Mouse (Mus musculus) MEL (cell line): ENCODE measurements around the gene Nptxr. TPM values are rescaled to one million over a fixed set of nuclear protein-coding genes. Genes with fewer than 3 reads are reported as not detected.

Experiments used
- DNase-seq: peaks from one replicate; pipeline ENCODE4 v3.0.0; 2011; ENCODE audit warnings: low read depth, low spot score
- H3K27ac ChIP-seq: 2 replicates; pipeline ENCODE4 v1.5.1; 2012; ENCODE audit warnings: low read depth, mild to moderate bottlenecking, control low read depth, low read length, moderate library complexity; ENCODE audit not compliant: control insufficient read depth
- H3K27me3 ChIP-seq, 2 experiments: fragments of 150-350 bp in 1 of 2; sonication (generic) in 1 of 2; 2 replicates each; pipeline ENCODE4 v1.6.1; 2012; ENCODE audit warnings: low read length in 2 of 2, mild to moderate bottlenecking in 2 of 2, improper control_type of control experiment in 1 of 2, moderate library complexity in 1 of 2; ENCODE audit not compliant: insufficient read depth in 2 of 2, control insufficient read depth in 1 of 2
- H3K36me3 ChIP-seq, 2 experiments: 2 replicates each; pipeline ENCODE4 v1.6.1; 2012 to 2014; ENCODE audit warnings: low read length in 2 of 2, improper control_type of control experiment in 1 of 2, inconsistent platforms in 1 of 2, mild to moderate bottlenecking in 1 of 2; ENCODE audit not compliant: insufficient read depth in 2 of 2, control insufficient read depth in 1 of 2
- H3K4me1 ChIP-seq, 2 experiments: fragments of 150-350 bp in 1 of 2; sonication (generic) in 1 of 2; 2 replicates each; pipeline ENCODE4 v1.6.1; 2012; ENCODE audit warnings: low read length in 2 of 2, improper control_type of control experiment in 1 of 2, mild to moderate bottlenecking in 1 of 2; ENCODE audit not compliant: insufficient read depth in 2 of 2, control insufficient read depth in 1 of 2
- H3K4me3 ChIP-seq, 2 experiments: fragments of 150-350 bp in 1 of 2; sonication (generic) in 1 of 2; 2 replicates each; pipeline ENCODE4 v1.5.1; 2012; ENCODE audit warnings: low read depth in 2 of 2, low read length in 2 of 2, mild to moderate bottlenecking in 2 of 2, moderate library complexity in 2 of 2, control low read depth in 1 of 2, improper control_type of control experiment in 1 of 2; ENCODE audit not compliant: control insufficient read depth in 1 of 2, insufficient read depth in 1 of 2
- H3K79me2 ChIP-seq: 2 replicates; pipeline ENCODE4 v1.6.1; 2012; ENCODE audit warnings: mild to moderate bottlenecking, low read length, moderate library complexity; ENCODE audit not compliant: control insufficient read depth, poor library complexity, insufficient read depth
- H3K9ac ChIP-seq: 2 replicates; pipeline ENCODE4 v1.6.1; 2012; ENCODE audit warnings: low read depth, mild to moderate bottlenecking, control low read depth, low read length, moderate library complexity; ENCODE audit not compliant: control insufficient read depth, poor library complexity, severe bottlenecking
- H3K9me3 ChIP-seq: fragments of 150-350 bp; sonication (generic); replicated peaks from 2 replicates; pipeline ENCODE4 v1.6.1; 2012; ENCODE audit warnings: mild to moderate bottlenecking, low read length, improper control_type of control experiment, moderate library complexity; ENCODE audit not compliant: insufficient read depth
- BHLHE40 ChIP-seq: IDR thresholded peaks from 2 replicates; pipeline ENCODE4 v1.6.1; 2012; ENCODE audit warnings: low read depth, mild to moderate bottlenecking, inconsistent platforms, low read length, improper control_type of control experiment, borderline replicate concordance
- CTCF ChIP-seq, 3 experiments: IDR thresholded peaks in 2 of 3; conservative IDR thresholded peaks in 1 of 3; 2 replicates each; pipeline ENCODE4 v1.5.1; 2011 to 2012; ENCODE audit warnings: low read length in 3 of 3, low read depth in 2 of 3, mild to moderate bottlenecking in 2 of 3, improper control_type of control experiment in 1 of 3, inconsistent platforms in 1 of 3, mixed read lengths in 1 of 3, moderate library complexity in 1 of 3; ENCODE audit not compliant: control insufficient read depth in 1 of 3, insufficient read depth in 1 of 3, poor library complexity in 1 of 3, severe bottlenecking in 1 of 3
- ELF1 ChIP-seq: IDR thresholded peaks from 2 replicates; pipeline ENCODE4 v1.6.1; 2014; ENCODE audit warnings: low read depth, mild to moderate bottlenecking, inconsistent platforms, low read length, improper control_type of control experiment, moderate library complexity
- ETS1 ChIP-seq: IDR thresholded peaks from 2 replicates; pipeline ENCODE4 v1.6.1; 2012; ENCODE audit warnings: low read depth, mild to moderate bottlenecking, inconsistent platforms, low read length, improper control_type of control experiment, moderate library complexity
- GABPA ChIP-seq: IDR thresholded peaks from 2 replicates; pipeline ENCODE4 v1.6.1; 2012; ENCODE audit warnings: low read depth, mild to moderate bottlenecking, inconsistent platforms, low read length, improper control_type of control experiment, moderate library complexity
- JUND ChIP-seq: IDR thresholded peaks from 2 replicates; pipeline ENCODE4 v1.6.1; 2011; ENCODE audit warnings: low read depth, mild to moderate bottlenecking, improper control_type of control experiment, low read length
- MAFK ChIP-seq: IDR thresholded peaks from 2 replicates; pipeline ENCODE4 v1.6.1; 2011; ENCODE audit warnings: low read depth, mild to moderate bottlenecking, low read length, improper control_type of control experiment, borderline replicate concordance
- MAX ChIP-seq: IDR thresholded peaks from 2 replicates; pipeline ENCODE4 v1.6.1; 2011; ENCODE audit warnings: low read length, improper control_type of control experiment
- MAZ ChIP-seq: IDR thresholded peaks from 2 replicates; pipeline ENCODE4 v1.6.1; 2012; ENCODE audit warnings: low read depth, mild to moderate bottlenecking, inconsistent platforms, low read length, improper control_type of control experiment
- MEF2A ChIP-seq: IDR thresholded peaks from 2 replicates; pipeline ENCODE4 v1.6.1; 2014; ENCODE audit warnings: low read depth, mild to moderate bottlenecking, inconsistent platforms, low read length, improper control_type of control experiment; ENCODE audit not compliant: poor library complexity, insufficient replicate concordance, severe bottlenecking; ENCODE audit errors: extremely low read depth
- MXI1 ChIP-seq: IDR thresholded peaks from 2 replicates; pipeline ENCODE4 v1.6.1; 2011; ENCODE audit warnings: mild to moderate bottlenecking, low read depth, low read length, improper control_type of control experiment
- NELFE ChIP-seq: IDR thresholded peaks from 2 replicates; pipeline ENCODE4 v1.6.1; 2011; ENCODE audit warnings: low read depth, low read length, improper control_type of control experiment
- NRF1 ChIP-seq: IDR thresholded peaks from 2 replicates; pipeline ENCODE4 v1.6.1; 2014; ENCODE audit warnings: low read depth, mild to moderate bottlenecking, inconsistent platforms, low read length, improper control_type of control experiment, moderate library complexity; ENCODE audit not compliant: poor library complexity, insufficient read depth, severe bottlenecking
- POLR2A ChIP-seq, 2 experiments: IDR thresholded peaks; 2 replicates each; pipeline ENCODE4 v1.6.1; 2011 to 2012; ENCODE audit warnings: low read length in 2 of 2, mild to moderate bottlenecking in 2 of 2, control low read depth in 1 of 2, improper control_type of control experiment in 1 of 2, low read depth in 1 of 2, moderate library complexity in 1 of 2; ENCODE audit not compliant: control insufficient read depth in 1 of 2, insufficient read depth in 1 of 2, poor library complexity in 1 of 2
- POLR2AphosphoS2 ChIP-seq: IDR thresholded peaks from 2 replicates; pipeline ENCODE4 v1.6.1; 2011; ENCODE audit warnings: low read length, improper control_type of control experiment
- POLR2AphosphoS5 ChIP-seq: IDR thresholded peaks from 2 replicates; pipeline ENCODE4 v1.6.1; 2012; ENCODE audit warnings: low read depth, borderline replicate concordance, mild to moderate bottlenecking, inconsistent platforms, low read length, moderate library complexity, mixed read lengths
- RAD21 ChIP-seq: IDR thresholded peaks from 2 replicates; pipeline ENCODE4 v1.6.1; 2011; ENCODE audit warnings: mild to moderate bottlenecking, low read depth, low read length, improper control_type of control experiment
- SIN3A ChIP-seq: IDR thresholded peaks from 2 replicates; pipeline ENCODE4 v1.6.1; 2012; ENCODE audit warnings: low read length, improper control_type of control experiment, inconsistent platforms
- SMC3 ChIP-seq: IDR thresholded peaks from 2 replicates; pipeline ENCODE4 v1.6.1; 2011; ENCODE audit warnings: low read depth, low read length, improper control_type of control experiment
- TAL1 ChIP-seq: IDR thresholded peaks from 2 replicates; pipeline ENCODE4 v1.6.1; 2012; ENCODE audit warnings: mild to moderate bottlenecking, inconsistent platforms, low read length, moderate library complexity, mixed read lengths
- TBP ChIP-seq: IDR thresholded peaks from 2 replicates; pipeline ENCODE4 v1.8.0; 2011; ENCODE audit warnings: low read depth, low read length, improper control_type of control experiment
- ZC3H11A ChIP-seq: IDR thresholded peaks from 2 replicates; pipeline ENCODE4 v1.6.1; 2012; ENCODE audit warnings: low read depth, mild to moderate bottlenecking, inconsistent platforms, low read length, improper control_type of control experiment
- ZMIZ1 ChIP-seq: IDR thresholded peaks from 2 replicates; pipeline ENCODE4 v1.6.1; 2012; ENCODE audit warnings: low read depth, mild to moderate bottlenecking, inconsistent platforms, low read length, improper control_type of control experiment, moderate library complexity
- ZNF384 ChIP-seq: IDR thresholded peaks from 2 replicates; pipeline ENCODE4 v1.6.1; 2012; ENCODE audit warnings: low read depth, mild to moderate bottlenecking, inconsistent platforms, low read length, improper control_type of control experiment
- polyA plus RNA-seq, 2 experiments: library from polyadenylated mRNA; stranded (reverse) in 1 of 2; unstranded in 1 of 2; fragments of >175 nt in 1 of 2; fragments of >200 nt in 1 of 2; gene quantifications; 2 replicates each; pipeline versions ENCODE4 v1.2.1 to v1.2.4; 2012; ENCODE audit warnings: low replicate concordance in 2 of 2, low read depth in 1 of 2; ENCODE audit not compliant: insufficient read length in 2 of 2, insufficient read depth in 1 of 2, missing spikeins in 1 of 2
- total RNA-seq: library from RNA; depleted of rRNA; stranded (reverse); fragments of 300-350 nt; gene quantifications from 2 replicates; pipeline ENCODE4 v1.2.3, GENCODE M21; 2012

Gene Nptxr
- total and polyA plus RNA-seq, 3 experiments, result 0.04 to 0.33 TPM; not detected in 1

DNA sequence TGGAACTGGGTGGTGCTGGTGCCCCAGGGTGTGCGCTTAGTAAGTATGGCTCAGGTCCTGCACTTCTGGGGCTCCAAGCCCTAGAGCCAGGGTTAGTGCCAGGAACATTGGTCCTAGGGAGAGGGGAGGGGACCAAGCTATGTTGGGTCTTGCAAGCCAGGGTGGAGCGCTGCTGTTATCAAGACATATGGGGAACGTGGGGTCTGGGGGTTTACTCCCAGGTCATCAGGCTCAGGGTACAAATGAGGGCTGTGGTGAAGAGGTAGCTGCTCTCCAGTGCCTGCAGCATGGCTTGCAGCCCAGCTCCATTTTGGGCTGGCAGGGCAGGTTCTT lies 51.2 kb downstream of the Nptxr start:
- no peak for TF ChIP-seq MXI1
- no peak for TF ChIP-seq MAFK
- TF ChIP-seq MEF2A, result no peak
- TF ChIP-seq NELFE, result no peak
- TF ChIP-seq SIN3A, result no peak
- TF ChIP-seq POLR2AphosphoS5, result no peak
- TF ChIP-seq NRF1, result no peak
- TF ChIP-seq POLR2A (IDR thresholded peaks at IDR 0.05; ENCODE audit: control insufficient read depth in 1 of 2, insufficient read depth in 1 of 2, low read depth in 1 of 2, low read length in 2 of 2, poor library complexity in 1 of 2), result no peak
- TF ChIP-seq POLR2AphosphoS2, result no peak
- TF ChIP-seq RAD21, result no peak
- TF ChIP-seq ZC3H11A, result no peak
- no peak overlapping the region for H3K9ac ChIP-seq
- no peaks in the 10 kb centered on the region for H3K27me3 ChIP-seq
- H3K36me3 ChIP-seq, result no peaks in the 10 kb centered on the region
- H3K4me3 ChIP-seq, result no peak overlapping the region
- no peak overlapping the region for H3K27ac ChIP-seq
- no peaks in the 10 kb centered on the region for H3K79me2 ChIP-seq
- no peaks in the 10 kb centered on the region for H3K9me3 ChIP-seq
- no peaks in the 10 kb centered on the region for H3K4me1 ChIP-seq
- no peak for DNase-seq

DNA sequence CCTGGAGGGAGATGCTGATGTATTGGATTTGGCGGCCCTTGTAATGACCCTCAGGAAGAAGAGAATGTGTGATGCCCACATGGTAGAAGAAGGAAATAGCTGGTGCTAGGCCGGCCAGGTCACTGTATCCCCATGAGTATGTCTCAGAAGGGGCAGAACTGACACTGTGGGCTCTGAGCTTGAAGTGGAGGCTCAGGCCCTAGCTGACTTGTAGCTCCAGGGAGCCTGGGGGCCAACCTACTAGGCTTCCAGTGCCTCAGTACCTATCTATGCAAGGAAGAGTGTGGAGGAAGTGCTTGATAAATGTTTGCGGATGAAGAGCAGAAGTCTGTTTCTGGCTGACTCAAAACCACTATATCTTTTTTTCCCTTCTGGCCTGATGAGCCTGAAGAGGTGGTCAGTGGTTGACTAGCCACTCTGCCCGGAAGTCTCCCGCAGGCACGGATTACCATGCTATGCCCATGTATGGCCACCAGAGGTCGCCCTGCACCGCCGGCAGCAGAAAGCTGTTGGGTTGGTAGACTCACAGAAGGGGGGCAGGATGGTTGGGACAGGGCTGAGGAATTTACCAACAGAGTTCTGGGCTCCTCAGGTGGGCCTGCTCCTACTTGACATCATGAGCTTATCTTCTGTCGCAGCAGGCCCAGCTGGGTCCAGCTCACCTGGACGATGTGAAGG lies 51.7 kb downstream of the Nptxr start:
- peak; percentile 68 for DNase-seq
- no peaks in the 10 kb centered on the region for H3K36me3 ChIP-seq
- no peak overlapping the region for H3K27ac ChIP-seq
- no peaks in the 10 kb centered on the region for H3K27me3 ChIP-seq
- H3K4me3 ChIP-seq, result no peak overlapping the region
- no peak overlapping the region for H3K9ac ChIP-seq
- H3K79me2 ChIP-seq, result no peaks in the 10 kb centered on the region
- H3K4me1 ChIP-seq, result no peaks in the 10 kb centered on the region
- H3K9me3 ChIP-seq, result no peaks in the 10 kb centered on the region
- TF ChIP-seq TBP, result no peak
- peak; percentile 89 to 97 (median 93) for TF ChIP-seq CTCF (IDR thresholded peaks at IDR 0.05 in 2 of 3, conservative IDR thresholded peaks at IDR 0.05 in 1 of 3; ENCODE audit: control insufficient read depth in 1 of 3, insufficient read depth in 1 of 3, low read depth in 2 of 3, low read length in 3 of 3, poor library complexity in 1 of 3, severe bottlenecking in 1 of 3)
- TF ChIP-seq NELFE, result no peak
- TF ChIP-seq BHLHE40, result peak; percentile 30; the same call in 1 of the 2 replicates
- TF ChIP-seq ZMIZ1, result no peak
- no peak for TF ChIP-seq GABPA
- TF ChIP-seq MAX, result no peak
- TF ChIP-seq ZNF384, result no peak
- no peak for TF ChIP-seq MAFK
- TF ChIP-seq JUND, result no peak
- peak; percentile 80 for TF ChIP-seq ZC3H11A
- peak; percentile 85 for TF ChIP-seq SMC3
- TF ChIP-seq ELF1, result peak; percentile 59; the same call in 1 of the 2 replicates
- 0 out of 2 replicates have a peak, but pooled peaks have one; percentile 42 for TF ChIP-seq SIN3A
- TF ChIP-seq MAZ, result peak; percentile 46; the same call in 1 of the 2 replicates
- no peak for TF ChIP-seq ETS1
- peak; percentile 91 for TF ChIP-seq RAD21
- no peak for TF ChIP-seq TAL1
